Comparison of ENCODE assay signal across 20 mouse cellular contexts in the genomic region with DNA sequence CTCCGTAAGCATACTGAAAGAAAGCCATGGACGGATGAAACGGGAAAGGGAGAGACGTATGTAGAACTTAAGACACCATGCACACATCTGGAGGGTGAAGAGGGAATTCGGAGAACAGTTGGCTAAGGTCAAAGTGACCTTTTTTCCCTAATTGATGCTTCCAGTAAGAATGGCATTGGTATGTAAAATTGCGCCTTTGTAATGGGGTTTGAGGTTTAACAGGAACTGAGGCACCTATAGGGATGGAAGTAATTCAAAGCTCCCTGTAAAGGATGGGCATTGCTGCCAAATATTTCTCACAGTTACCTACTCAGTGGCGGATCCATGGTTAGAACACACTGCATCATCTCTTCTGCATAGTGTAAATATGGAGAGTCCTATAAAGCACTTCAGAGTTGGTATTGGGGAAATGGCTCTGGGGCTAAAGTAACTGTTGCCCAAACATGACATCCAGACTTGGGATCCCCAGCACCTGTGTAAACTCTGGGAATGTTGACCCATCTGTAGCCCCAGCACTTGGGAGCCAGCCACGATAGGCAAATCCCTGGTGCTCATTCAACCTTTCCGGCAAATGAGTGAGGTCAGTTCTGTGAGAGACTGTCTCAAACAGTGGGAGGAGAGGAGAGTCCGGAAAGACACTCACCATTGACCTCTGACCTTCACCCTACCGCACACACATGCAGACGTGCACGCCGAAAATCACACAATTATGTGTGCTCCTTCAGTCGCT.
"Had no signal": no experiment of that assay in that cellular context is flagged by ENCODE, and none has a peak within 500 bp of the region (broad histone marks: within the 10 kb centered on the region; RNA-seq: fewer than 3 reads in every experiment).

No protein-coding gene starts in this region.

- H3K27ac ChIP-seq: kidney, embryonic 15.5 days; liver, embryonic 15.5 days; lung, embryonic 15.5 days; midbrain, embryonic 10.5 days; midbrain, embryonic 13.5 days had no signal

- H3K4me1 ChIP-seq: kidney, embryonic 15.5 days; liver, embryonic 15.5 days; lung, embryonic 15.5 days; midbrain, embryonic 10.5 days; midbrain, embryonic 13.5 days had no signal

- ATAC-seq: midbrain, embryonic 13.5 days; midbrain, embryonic 16.5 days had no signal

- H3K4me3 ChIP-seq: kidney, embryonic 15.5 days; liver, embryonic 15.5 days; lung, embryonic 15.5 days; megakaryocyte, embryonic 14.5 days; midbrain, embryonic 10.5 days; midbrain, embryonic 13.5 days; myocyte had no signal

- H3K9me3 ChIP-seq: kidney, embryonic 15.5 days; liver, embryonic 15.5 days; lung, embryonic 15.5 days; megakaryocyte, embryonic 14.5 days; midbrain, embryonic 10.5 days; midbrain, embryonic 13.5 days had no signal

- H3K36me3 ChIP-seq: liver, embryonic 15.5 days; lung, embryonic 15.5 days had no signal

- H3K9ac ChIP-seq: kidney, embryonic 15.5 days; liver, embryonic 15.5 days; lung, embryonic 15.5 days; midbrain, embryonic 13.5 days had no signal

- DNase-seq: kidney, adult 11 months; kidney, adult 8-10 months; kidney, postnatal 10 days; kidney, postnatal 36 days; lung, adult 18-20 months; lung, postnatal 10 days; lung, postnatal 36 days; right cerebral cortex, postnatal 25 days; spleen, adult 18-20 months; thymus, adult 2 months; thymus, postnatal 14 days; thymus, postnatal 4 days had no signal

- H3K4me2 ChIP-seq: kidney, embryonic 15.5 days; liver, embryonic 15.5 days; lung, embryonic 15.5 days; midbrain, embryonic 13.5 days had no signal

- H3K27me3 ChIP-seq: kidney, embryonic 15.5 days; liver, embryonic 15.5 days; lung, embryonic 15.5 days; megakaryocyte, embryonic 14.5 days; midbrain, embryonic 13.5 days had no signal
